Mouse (Mus musculus) neural tube, embryonic 15.5 days (tissue): ENCODE measurements around the gene Ccdc125. TPM values are rescaled to one million over a fixed set of nuclear protein-coding genes. Genes with fewer than 3 reads are reported as not detected.

Source experiments
- ATAC-seq: fragments of 200-750 bp; cut with Nextera tagmentation; 2 replicates; pipeline ENCODE4 v1.8.0; 2017; ENCODE audit warnings: mild to moderate bottlenecking, moderate TSS enrichment, moderate library complexity; ENCODE audit not compliant: low FRiP score
- H3K27ac ChIP-seq: fragments of 300-500 bp; sonication (generic); replicated peaks from 2 replicates; pipeline ENCODE4 v1.5.1; 2015; ENCODE audit warnings: mild to moderate bottlenecking, inconsistent platforms
- H3K27me3 ChIP-seq: fragments of 300-500 bp; sonication (generic); replicated peaks from 2 replicates; pipeline ENCODE4 v1.6.1; 2015; ENCODE audit warnings: inconsistent platforms
- H3K36me3 ChIP-seq: fragments of 300-500 bp; sonication (generic); 2 replicates; pipeline ENCODE4 v1.6.1; 2015; ENCODE audit warnings: inconsistent platforms
- H3K4me1 ChIP-seq: fragments of 300-500 bp; sonication (generic); 2 replicates; pipeline ENCODE4 v1.6.1; 2015; ENCODE audit warnings: inconsistent platforms
- H3K4me2 ChIP-seq: fragments of 300-500 bp; sonication (generic); 2 replicates; pipeline ENCODE4 v1.6.1; 2015; ENCODE audit warnings: inconsistent platforms, mild to moderate bottlenecking, moderate library complexity
- H3K4me3 ChIP-seq: fragments of 300-500 bp; sonication (generic); replicated peaks from 2 replicates; pipeline ENCODE4 v1.5.1; 2015; ENCODE audit warnings: mild to moderate bottlenecking, inconsistent platforms
- H3K9ac ChIP-seq: fragments of 300-500 bp; sonication (generic); replicated peaks from 2 replicates; pipeline ENCODE4 v1.6.1; 2015; ENCODE audit warnings: mild to moderate bottlenecking, inconsistent platforms
- H3K9me3 ChIP-seq: fragments of 300-500 bp; sonication (generic); replicated peaks from 2 replicates; pipeline ENCODE4 v1.6.1; 2016; ENCODE audit warnings: inconsistent platforms
- WGBS: fragments of 180-500 bp; shearing (Covaris S2); methylation state at CpG from one replicate; pipeline ENCODE4 v1.1.7; 2015; ENCODE audit warnings: mixed read lengths; 5-methylcytosine and 5-hydroxymethylcytosine counted together
- polyA plus RNA-seq: library from polyadenylated mRNA; unstranded; fragments of >200 nt; fragmentation: Nextera tagmentation; extraction: Ambion mirVana; gene quantifications from 2 replicates; pipeline ENCODE4 v1.2.1, GENCODE M21; 2015

The Ccdc125 gene
- polyA plus RNA-seq, result 1.5 and 3.7 TPM in 2 replicates

DNA sequence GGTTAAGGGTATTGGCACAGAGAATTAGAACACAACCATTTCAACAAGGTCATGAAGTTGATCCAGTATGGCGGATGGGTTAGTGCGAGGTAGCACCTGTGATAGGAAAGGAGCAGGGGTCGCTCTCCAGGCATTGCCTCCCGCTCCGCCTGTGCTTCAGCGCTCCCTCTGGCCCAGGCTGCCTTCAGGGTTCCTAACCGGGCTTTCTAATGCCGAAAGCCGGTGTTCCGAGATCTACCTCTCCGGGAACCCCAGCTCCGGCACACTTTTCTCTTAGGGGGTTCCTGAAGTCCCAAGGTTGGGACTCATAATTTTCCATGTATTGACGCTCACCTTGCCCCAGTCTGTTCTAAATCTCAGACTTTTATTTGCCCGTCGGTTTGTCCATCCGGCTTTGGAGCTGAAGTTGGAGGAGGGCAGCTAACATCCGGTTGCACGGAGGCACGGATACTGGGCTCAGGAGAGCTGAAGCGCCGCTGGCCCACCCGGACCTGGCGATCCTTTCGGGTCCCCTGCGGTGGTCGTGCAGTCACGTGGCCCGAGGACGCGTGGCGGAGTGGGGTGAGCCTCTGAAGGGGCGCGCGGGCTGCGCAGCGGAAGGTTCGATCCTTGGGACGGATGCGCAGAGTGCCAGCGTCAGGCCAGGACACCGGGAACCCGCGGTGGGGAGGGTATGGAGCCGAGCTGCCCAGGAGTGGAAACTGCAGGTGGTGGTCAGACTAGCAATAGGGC lies at the start of gene Ccdc125:
Gene Ccdc125, plus strand, starts transcription at position 427 of the 732 bp plus-strand sequence.
- Histone ChIP-seq H3K36me3 (peaks cover 11% of the 10 kb centered on the region), H3K4me1 (peaks cover 7% of the 10 kb centered on the region; the same call in 1 of the 2 replicates), H3K9ac (peak within 1 kb of the TSS; percentile 36), H3K27ac (no peak within 1 kb of the TSS), H3K9me3 (no peaks in the 10 kb centered on the region), H3K4me3 (peak within 1 kb of the TSS; percentile 50), H3K4me2 (peak within 1 kb of the TSS; percentile 89), H3K27me3 (peaks cover 3% of the 10 kb centered on the region)
- WGBS, result under 1% methylated on average over 44 of the region's 44 CpGs
- ATAC-seq, result peak; percentile 75

DNA sequence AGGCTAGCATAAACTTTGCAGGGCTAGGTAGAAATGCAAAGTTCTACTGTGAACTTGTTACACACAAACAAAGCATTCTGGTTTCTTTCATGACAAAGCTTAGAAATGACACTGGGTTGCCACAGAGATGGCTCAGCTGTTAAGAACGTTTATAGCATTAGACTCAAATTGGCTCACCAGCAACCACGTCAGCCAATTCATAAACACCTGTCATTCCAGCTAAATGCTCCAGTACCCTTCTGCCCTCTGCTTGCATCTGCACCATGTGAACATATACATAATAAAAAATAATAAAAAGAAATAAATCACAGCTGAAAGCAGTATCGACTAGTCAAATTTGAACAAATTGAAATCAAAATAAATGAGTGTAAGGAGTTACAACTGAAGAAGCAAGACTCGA lies 47.3 kb upstream of the Ccdc125 start:
- Histone ChIP-seq H3K9me3 (no peaks in the 10 kb centered on the region), H3K9ac (no peak overlapping the region), H3K27ac (no peak overlapping the region), H3K4me1 (no peaks in the 10 kb centered on the region), H3K36me3 (peaks cover 64% of the 10 kb centered on the region), H3K4me2 (no peak overlapping the region), H3K4me3 (no peak overlapping the region), H3K27me3 (peaks cover 10% of the 10 kb centered on the region)
- WGBS, result 83% methylated on average over 4 of the region's 4 CpGs
- ATAC-seq, result no peak

DNA sequence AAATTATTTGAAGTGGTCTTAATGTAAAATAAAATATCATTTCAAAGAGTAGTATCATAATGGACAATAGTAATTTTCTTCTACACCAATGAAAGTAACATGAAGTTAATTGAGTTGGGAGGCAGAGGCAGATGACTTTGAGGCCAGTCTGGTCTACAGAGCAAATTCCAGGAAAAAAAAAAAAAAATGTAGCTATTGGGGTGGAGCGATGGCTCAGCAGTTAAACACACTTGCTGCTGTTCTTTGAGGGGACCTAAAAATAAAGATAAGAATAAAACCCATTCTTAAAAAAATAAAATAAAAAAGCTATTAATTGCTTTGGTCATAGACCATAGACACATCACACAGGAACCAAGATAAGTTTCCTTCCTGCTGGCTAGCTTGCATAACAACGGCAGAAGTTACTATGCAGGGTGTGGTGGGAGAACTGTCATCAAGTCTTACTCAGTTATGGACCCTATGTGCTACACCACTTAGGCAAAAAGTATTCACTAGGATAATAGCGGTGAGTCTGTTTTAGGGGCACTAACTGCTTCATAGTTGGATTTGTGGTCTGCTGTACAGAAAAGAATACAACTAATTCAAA lies 35.3 kb upstream of the Ccdc125 start:
- Histone ChIP-seq H3K4me1 (no peaks in the 10 kb centered on the region), H3K36me3 (peaks cover 60% of the 10 kb centered on the region), H3K27ac (no peak overlapping the region), H3K4me2 (no peak overlapping the region), H3K9me3 (no peaks in the 10 kb centered on the region), H3K27me3 (no peaks in the 10 kb centered on the region), H3K4me3 (no peak overlapping the region), H3K9ac (no peak overlapping the region)
- 94% methylated on average over 3 of the region's 3 CpGs for WGBS
- no peak for ATAC-seq

DNA sequence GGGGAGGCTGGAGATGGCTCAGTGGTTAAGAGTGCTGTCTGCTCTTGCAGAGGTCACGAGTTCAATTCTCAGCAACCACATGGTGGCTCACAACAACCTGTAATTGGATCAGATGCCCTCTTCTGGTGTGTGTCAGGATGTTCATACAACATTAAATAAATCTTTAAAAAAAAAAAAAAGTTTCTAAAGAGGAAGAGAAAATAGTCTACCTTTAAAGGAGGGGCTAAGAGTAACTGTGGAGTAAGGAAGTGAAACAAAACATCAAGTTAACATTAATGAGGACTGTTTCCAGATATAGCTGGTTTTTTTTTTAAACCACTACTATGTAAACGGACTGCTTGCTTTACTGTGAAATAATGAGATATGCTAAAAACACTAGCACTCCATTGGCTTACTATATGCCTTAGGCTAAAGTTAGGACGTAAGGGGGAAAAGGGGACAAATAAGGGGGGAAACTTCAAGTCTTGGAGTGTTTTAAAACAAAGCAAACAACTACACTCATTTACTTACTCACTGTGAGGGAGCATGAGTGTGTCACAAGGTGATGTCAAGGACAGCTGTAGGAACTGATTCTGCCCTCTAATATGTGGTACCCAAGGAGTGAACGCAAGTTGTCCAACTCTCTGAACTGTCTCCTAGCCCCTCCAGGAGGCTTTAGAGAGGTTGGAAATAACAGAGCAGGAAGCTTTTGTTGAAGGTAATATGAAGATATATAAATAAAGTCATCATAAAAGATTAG lies 26.9 kb upstream of the Ccdc125 start:
- WGBS, result 91% methylated on average over 4 of the region's 4 CpGs
- H3K4me3 ChIP-seq, result no peak overlapping the region
- no peak overlapping the region for H3K4me2 ChIP-seq
- no peak for ATAC-seq
- H3K27ac ChIP-seq, result no peak overlapping the region
- no peaks in the 10 kb centered on the region for H3K9me3 ChIP-seq
- H3K36me3 ChIP-seq, result peaks cover 75% of the 10 kb centered on the region
- H3K27me3 ChIP-seq, result no peaks in the 10 kb centered on the region
- no peak overlapping the region for H3K9ac ChIP-seq
- H3K4me1 ChIP-seq, result no peaks in the 10 kb centered on the region

DNA sequence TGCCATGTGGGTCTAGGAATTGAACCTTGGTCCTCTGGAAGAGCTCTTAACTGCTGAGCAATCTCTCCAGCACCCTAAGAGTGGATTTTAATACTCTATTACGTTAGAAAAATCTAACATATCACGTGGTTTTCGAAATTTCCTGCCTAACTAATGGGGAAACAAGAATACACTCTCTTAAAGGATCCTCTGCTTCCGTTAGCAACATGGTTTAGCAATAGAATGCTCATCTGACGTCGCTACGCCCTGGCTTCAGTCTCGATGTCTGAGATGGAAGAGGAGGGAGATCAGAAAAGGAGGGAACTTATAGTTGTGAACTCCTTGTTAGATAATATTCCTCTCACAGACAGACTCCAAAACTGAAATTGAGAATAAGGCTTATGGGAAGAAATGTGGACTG lies 21.3 kb upstream of the Ccdc125 start:
- peaks cover 13% of the 10 kb centered on the region for H3K4me1 ChIP-seq
- WGBS, result 97% methylated on average over 8 of the region's 8 CpGs
- peaks cover 39% of the 10 kb centered on the region for H3K36me3 ChIP-seq
- H3K4me2 ChIP-seq, result no peak overlapping the region
- no peak for ATAC-seq
- H3K4me3 ChIP-seq, result no peak overlapping the region
- H3K9me3 ChIP-seq, result no peaks in the 10 kb centered on the region
- no peak overlapping the region for H3K27ac ChIP-seq
- no peak overlapping the region for H3K9ac ChIP-seq
- H3K27me3 ChIP-seq, result no peaks in the 10 kb centered on the region

DNA sequence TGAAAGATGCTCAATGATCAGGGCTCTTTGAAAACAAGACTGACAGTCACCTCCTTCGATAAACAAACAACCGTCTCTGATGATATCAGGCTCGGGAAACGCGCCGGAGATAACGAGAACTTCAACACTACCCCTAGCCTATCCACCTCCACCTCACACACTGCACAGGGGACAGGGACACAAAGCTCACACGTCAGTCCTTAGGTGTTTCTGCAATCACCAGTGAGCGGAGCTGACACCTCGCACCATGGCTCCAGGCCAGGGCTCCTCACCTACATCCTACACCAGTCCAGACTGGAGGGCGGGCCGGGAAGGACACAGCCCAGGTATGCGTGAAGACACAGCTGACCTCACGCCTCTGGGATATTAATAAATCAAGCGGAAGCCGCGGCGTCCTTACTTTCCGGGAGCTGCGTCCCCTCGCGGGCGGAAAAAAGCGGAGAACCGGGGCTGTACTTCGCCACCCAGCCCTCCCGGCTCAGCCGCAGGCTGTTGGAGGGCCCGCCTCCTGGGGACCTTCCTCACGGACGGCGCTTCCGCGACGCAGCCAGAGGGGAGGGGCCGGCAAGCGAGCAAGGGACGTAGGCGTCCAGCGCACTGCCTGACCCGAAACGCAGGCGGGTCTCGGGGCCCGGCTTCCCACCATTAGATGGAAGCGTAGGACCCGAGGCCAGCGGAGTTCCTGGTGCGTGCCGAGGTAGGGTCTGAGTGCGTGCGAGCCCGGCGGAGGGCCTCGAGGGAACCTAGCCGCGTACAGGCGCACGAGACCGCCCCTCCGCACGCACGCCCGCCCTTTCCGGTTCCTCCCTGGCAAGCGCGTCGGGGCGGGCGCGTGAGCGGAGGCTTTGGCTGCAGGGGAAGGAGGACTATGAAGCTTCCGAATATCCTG lies 18.7 kb upstream of the Ccdc125 start, which contains the start of the genes Ak6 and Rad17:
Gene Ak6, plus strand, starts transcription at position 430 of the 889 bp plus-strand sequence.
Gene Rad17, minus strand, starts transcription at position 502 of the 889 bp plus-strand sequence.
- peak within 1 kb of the TSS; percentile 97 for H3K4me3 ChIP-seq
- peak within 1 kb of the TSS; percentile 85 for H3K4me2 ChIP-seq
- peak within 1 kb of the TSS; percentile 86 for H3K9ac ChIP-seq
- peak; percentile 98 for ATAC-seq
- peaks cover 19% of the 10 kb centered on the region for H3K36me3 ChIP-seq
- WGBS, result under 1% methylated on average over 70 of the region's 73 CpGs
- peaks cover 17% of the 10 kb centered on the region for H3K4me1 ChIP-seq
- H3K27ac ChIP-seq, result peak within 1 kb of the TSS; percentile 96
- no peaks in the 10 kb centered on the region for H3K9me3 ChIP-seq
- no peaks in the 10 kb centered on the region for H3K27me3 ChIP-seq

DNA sequence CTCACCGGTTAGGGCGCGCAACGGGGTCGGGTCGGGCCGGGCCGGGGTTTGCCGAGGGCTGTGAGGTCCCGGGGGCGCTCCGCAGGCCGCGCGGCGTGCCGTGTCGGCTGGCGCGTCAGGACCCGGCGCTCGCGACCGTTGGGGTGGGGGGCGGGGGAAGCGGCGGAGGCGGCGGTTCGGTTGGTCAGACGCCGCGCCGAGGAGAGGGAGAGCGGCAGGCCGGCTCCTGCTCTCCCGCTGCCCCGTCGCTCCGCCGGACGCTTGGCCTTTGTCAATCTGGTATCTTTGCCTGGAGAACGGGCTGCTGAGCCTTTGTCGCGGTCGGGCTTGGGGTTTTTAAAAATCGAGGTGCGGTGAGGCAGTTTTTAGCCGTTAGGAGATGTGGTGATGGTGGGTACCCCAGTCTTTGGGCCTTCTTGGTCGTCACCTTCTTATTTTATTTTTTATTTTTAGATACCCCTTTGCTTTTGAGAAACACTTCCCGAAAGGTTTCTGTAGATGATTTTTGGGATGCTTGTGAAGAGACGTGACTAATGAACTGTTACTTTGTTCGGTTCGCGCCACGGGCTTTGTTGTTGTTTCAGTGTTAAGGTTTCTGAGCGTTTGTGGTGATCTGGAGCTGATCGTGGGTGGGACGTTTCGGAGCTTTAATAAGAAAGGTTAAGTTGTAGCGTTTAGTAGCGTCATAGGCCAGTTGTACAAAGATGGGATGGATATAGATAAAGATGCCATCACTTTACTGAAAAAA lies 17.9 kb upstream of the Ccdc125 start, which contains the start of gene Taf9:
Gene Taf9, plus strand, starts transcription at position 141 of the 748 bp plus-strand sequence.
- peak; percentile 85 for ATAC-seq
- Histone ChIP-seq H3K9me3 (no peaks in the 10 kb centered on the region), H3K27ac (peak within 1 kb of the TSS; percentile 96), H3K9ac (peak within 1 kb of the TSS; percentile 86), H3K27me3 (no peaks in the 10 kb centered on the region), H3K4me2 (peak within 1 kb of the TSS; percentile 85), H3K4me3 (peak within 1 kb of the TSS; percentile 97), H3K36me3 (peaks cover 12% of the 10 kb centered on the region), H3K4me1 (peaks cover 17% of the 10 kb centered on the region)
- WGBS, result under 1% methylated on average over 58 of the region's 63 CpGs

DNA sequence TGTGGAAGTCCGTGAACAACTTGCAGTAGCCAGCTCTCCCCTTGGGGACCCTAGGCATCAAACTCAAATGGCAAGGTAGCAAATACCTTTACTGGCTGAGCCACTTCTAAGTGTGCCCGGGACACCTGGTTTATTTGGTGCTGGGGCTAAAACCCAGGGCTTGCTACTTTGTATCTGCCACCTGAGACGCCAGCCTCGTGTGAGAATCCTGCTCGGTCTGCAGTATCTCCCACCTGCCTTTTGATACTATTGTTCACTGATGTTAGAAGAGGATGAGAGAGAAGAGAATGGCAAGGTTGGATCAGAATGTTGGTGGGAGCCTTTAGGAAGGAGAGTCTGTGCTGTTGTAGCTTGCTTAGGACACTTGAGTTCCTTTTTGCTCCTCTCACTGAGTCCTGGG lies 11.4 kb upstream of the Ccdc125 start:
- Histone ChIP-seq H3K27ac (no peak overlapping the region), H3K4me3 (no peak overlapping the region), H3K27me3 (no peaks in the 10 kb centered on the region), H3K4me2 (no peak overlapping the region), H3K4me1 (peaks cover 4% of the 10 kb centered on the region), H3K9me3 (no peaks in the 10 kb centered on the region), H3K9ac (no peak overlapping the region), H3K36me3 (peaks cover 5% of the 10 kb centered on the region)
- 92% methylated on average over 5 of the region's 5 CpGs for WGBS
- no peak for ATAC-seq

DNA sequence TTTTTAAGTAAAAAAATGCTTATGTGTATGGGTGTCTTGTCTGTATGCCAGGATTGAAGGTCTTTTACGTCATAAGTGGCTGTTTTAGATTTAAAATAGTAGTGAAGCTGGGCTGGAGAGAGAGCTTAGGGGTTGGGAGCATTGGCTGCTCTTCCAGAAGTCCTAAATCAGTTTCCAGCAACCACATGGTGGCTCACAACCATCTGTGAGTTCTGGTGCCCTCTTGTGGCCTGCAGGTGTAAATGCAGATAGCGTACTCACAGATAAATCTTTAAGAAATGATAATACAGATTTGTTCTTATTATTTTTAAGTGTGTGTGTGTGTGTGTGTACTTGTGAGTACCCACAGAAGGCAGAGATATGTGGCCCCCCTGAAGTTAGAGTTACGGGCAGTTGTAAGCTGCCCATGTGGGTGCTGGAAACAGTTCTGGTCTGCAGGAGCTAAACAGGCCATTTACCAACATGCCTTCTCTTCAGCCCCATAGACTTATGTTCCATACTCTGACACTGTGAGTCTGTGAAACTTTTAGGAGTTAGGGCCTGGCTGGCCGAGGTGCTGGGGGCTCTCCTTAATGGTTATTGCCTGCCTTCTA lies 9.6 kb upstream of the Ccdc125 start:
- Histone ChIP-seq H3K9ac (no peak overlapping the region), H3K4me1 (no peaks in the 10 kb centered on the region), H3K27ac (no peak overlapping the region), H3K36me3 (peaks cover 9% of the 10 kb centered on the region), H3K27me3 (no peaks in the 10 kb centered on the region), H3K4me3 (no peak overlapping the region), H3K4me2 (no peak overlapping the region), H3K9me3 (no peaks in the 10 kb centered on the region)
- WGBS, result 48% methylated on average over 4 of the region's 4 CpGs
- ATAC-seq, result peak; percentile 69; the same call in 1 of the 2 replicates

DNA sequence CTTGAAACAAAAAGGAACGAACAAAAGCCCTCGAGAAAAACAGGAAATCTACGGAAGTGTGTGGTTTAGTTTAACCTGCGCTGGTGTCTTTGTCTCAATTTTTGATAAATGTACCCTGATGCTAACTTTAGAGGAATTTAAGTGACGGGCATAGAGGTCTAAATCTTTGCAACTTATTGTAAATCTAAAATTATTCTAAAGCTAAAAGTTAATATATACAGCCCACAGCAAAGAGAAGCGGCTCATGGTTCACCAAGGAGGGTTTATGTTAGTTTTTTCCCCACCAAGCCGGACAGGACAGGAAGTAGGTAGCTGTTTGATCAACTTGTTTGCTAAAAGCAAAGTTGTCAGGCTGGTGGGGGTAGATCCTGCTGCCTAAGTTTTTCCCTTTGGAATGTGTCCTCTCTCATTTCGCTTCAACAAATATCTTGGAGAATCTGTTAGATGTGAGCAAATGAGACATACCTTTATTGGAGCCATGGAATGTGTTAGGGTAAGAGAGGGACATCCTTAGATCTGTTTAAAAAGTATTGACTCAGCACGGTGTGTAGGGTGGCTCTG lies 744 bp downstream of the Ccdc125 start:
- Histone ChIP-seq H3K9ac (no peak overlapping the region), H3K36me3 (peaks cover 11% of the 10 kb centered on the region), H3K27ac (no peak overlapping the region), H3K4me2 (peak overlapping the region; percentile 89), H3K4me1 (peaks cover 7% of the 10 kb centered on the region; the same call in 1 of the 2 replicates), H3K27me3 (peaks cover 3% of the 10 kb centered on the region), H3K4me3 (peak overlapping the region; percentile 50), H3K9me3 (no peaks in the 10 kb centered on the region)
- ATAC-seq, result no peak
- 63% methylated on average over 9 of the region's 9 CpGs for WGBS
